Mouse (Mus musculus) neural tube, embryonic 14.5 days (tissue): Measurements from ENCODE around the gene Hdac11. TPM values are rescaled to one million over a fixed set of nuclear protein-coding genes. Genes with fewer than 3 reads are reported as not detected.
"Not testable (repeated sequence)": the region's sequence is repeated elsewhere in the genome, so short reads cannot be mapped to it uniquely, and the experiment has no call there.

Experiments used
- ATAC-seq: fragments of 200-750 bp; cut with Nextera tagmentation; 2 replicates; pipeline ENCODE4 v1.8.0; 2017; ENCODE audit warnings: low read depth, mild to moderate bottlenecking, moderate TSS enrichment, moderate library complexity
- H3K27ac ChIP-seq: fragments of 300-500 bp; sonication (generic); 2 replicates; pipeline ENCODE4 v1.5.1; 2014; ENCODE audit warnings: low read depth, mild to moderate bottlenecking, control low read depth, low read length, moderate library complexity, mixed read lengths
- H3K27me3 ChIP-seq: fragments of 300-500 bp; sonication (generic); 2 replicates; pipeline ENCODE4 v1.6.1; 2014; ENCODE audit warnings: low read length; ENCODE audit not compliant: control insufficient read depth, insufficient read depth
- H3K36me3 ChIP-seq: fragments of 300-500 bp; sonication (generic); 2 replicates; pipeline ENCODE4 v1.6.1; 2014; ENCODE audit warnings: low read length, mixed read lengths; ENCODE audit not compliant: control insufficient read depth, insufficient read depth
- H3K4me1 ChIP-seq: fragments of 300-500 bp; sonication (generic); 2 replicates; pipeline ENCODE4 v1.6.1; 2014; ENCODE audit warnings: low read length; ENCODE audit not compliant: control insufficient read depth, insufficient read depth
- H3K4me2 ChIP-seq: fragments of 300-500 bp; sonication (generic); 2 replicates; pipeline ENCODE4 v1.6.1; 2014; ENCODE audit warnings: mild to moderate bottlenecking, low read depth, low read length, control low read depth
- H3K4me3 ChIP-seq: fragments of 300-500 bp; sonication (generic); 2 replicates; pipeline ENCODE4 v1.5.1; 2014; ENCODE audit warnings: low read depth, low read length, control low read depth, mixed read lengths
- H3K9ac ChIP-seq: fragments of 300-500 bp; sonication (generic); replicated peaks from 2 replicates; pipeline ENCODE4 v1.6.1; 2014; ENCODE audit warnings: low read depth, mild to moderate bottlenecking, control low read depth, low read length, mixed read lengths
- H3K9me3 ChIP-seq: fragments of 300-500 bp; sonication (generic); 2 replicates; pipeline ENCODE4 v1.6.1; 2016; ENCODE audit warnings: low read length; ENCODE audit not compliant: control insufficient read depth
- WGBS: fragments of 180-500 bp; shearing (Covaris S2); extraction: QIAGEN DNeasy Blood & Tissue Kit; methylation state at CpG from one replicate; pipeline ENCODE4 v1.1.7; 2014; 5-methylcytosine and 5-hydroxymethylcytosine counted together
- polyA plus RNA-seq: library from polyadenylated mRNA; unstranded; fragments of >200 nt; fragmentation: Nextera tagmentation; extraction: Ambion mirVana; gene quantifications from 2 replicates; pipeline ENCODE4 v1.2.1, GENCODE M21; 2014

Gene Hdac11
- polyA plus RNA-seq, 1 experiment from 2014 or later: 50.0 TPM

- Histone ChIP-seq H3K9ac (peak within 1 kb of the TSS; percentile 39; the same call in 1 of the 2 replicates), H3K4me3 (peak within 1 kb of the TSS; percentile 29), H3K4me2 (peak within 1 kb of the TSS; percentile 46)
- not testable (repeated sequence) for H3K4me1 ChIP-seq, H3K27ac ChIP-seq, H3K36me3 ChIP-seq, ATAC-seq, H3K9me3 ChIP-seq, H3K27me3 ChIP-seq
Measured at GRCm38 (mm10) chr6:91212155-91212554, 55.7 kb downstream of the Hdac11 start, which contains the start of gene Fbln2. TSS of gene Fbln2 (plus strand) at chr6:91212455.

- Histone ChIP-seq H3K27me3 (no peaks in the 10 kb centered on the region), H3K27ac (no peak overlapping the region), H3K9ac (peak overlapping the region; percentile 39; the same call in 1 of the 2 replicates), H3K36me3 (no peaks in the 10 kb centered on the region), H3K4me1 (peaks cover 5% of the 10 kb centered on the region; the same call in 1 of the 2 replicates), H3K4me2 (peak overlapping the region; percentile 46), H3K4me3 (peak overlapping the region; percentile 29), H3K9me3 (no peaks in the 10 kb centered on the region)
- peak; percentile 61; the same call in 1 of the 2 replicates for ATAC-seq
- 1% methylated on average over 29 of the region's 29 CpGs for WGBS
Measured at GRCm38 (mm10) chr6:91212571-91212970, 56.1 kb downstream of the Hdac11 start.

- Histone ChIP-seq H3K4me3 (peak overlapping the region; percentile 29), H3K9ac (no peak overlapping the region), H3K4me1 (peaks cover 5% of the 10 kb centered on the region; the same call in 1 of the 2 replicates), H3K27ac (no peak overlapping the region), H3K9me3 (no peaks in the 10 kb centered on the region), H3K36me3 (no peaks in the 10 kb centered on the region), H3K27me3 (no peaks in the 10 kb centered on the region), H3K4me2 (peak overlapping the region; percentile 46)
- WGBS: 62% methylated on average over 21 of the region's 21 CpGs
- 0 out of 2 replicates have a peak, but pooled peaks have one; percentile 16 for ATAC-seq
Measured at GRCm38 (mm10) chr6:91213287-91214218, 57.1 kb downstream of the Hdac11 start.

- H3K27ac ChIP-seq: no peak overlapping the region
- no peaks in the 10 kb centered on the region for H3K36me3 ChIP-seq
- WGBS: 38% methylated on average over 1 of the region's 1 CpGs
- ATAC-seq: no peak
- H3K4me2 ChIP-seq: no peak overlapping the region
- H3K9ac ChIP-seq: no peak overlapping the region
- H3K4me1 ChIP-seq: peaks cover 5% of the 10 kb centered on the region; the same call in 1 of the 2 replicates
- H3K4me3 ChIP-seq: no peak overlapping the region
- no peaks in the 10 kb centered on the region for H3K27me3 ChIP-seq
- no peaks in the 10 kb centered on the region for H3K9me3 ChIP-seq
Measured at GRCm38 (mm10) chr6:91215454-91215853, 59.0 kb downstream of the Hdac11 start.

- ATAC-seq: peak; percentile 28; the same call in 1 of the 2 replicates
- Histone ChIP-seq H3K4me1 (no peaks in the 10 kb centered on the region), H3K27ac (no peak overlapping the region), H3K4me2 (no peak overlapping the region), H3K9me3 (no peaks in the 10 kb centered on the region), H3K4me3 (no peak overlapping the region), H3K27me3 (no peaks in the 10 kb centered on the region), H3K36me3 (no peaks in the 10 kb centered on the region), H3K9ac (no peak overlapping the region)
- WGBS: 43% methylated on average over 9 of the region's 9 CpGs
Measured at GRCm38 (mm10) chr6:91218445-91218844, 62.0 kb downstream of the Hdac11 start.

GRCm38 (mm10) chr6:91218871-91219270 lies 62.4 kb downstream of the Hdac11 start:
- WGBS: 78% methylated on average over 3 of the region's 3 CpGs

GRCm38 (mm10) chr6:91220062-91220461 lies 63.6 kb downstream of the Hdac11 start:
- H3K4me3 ChIP-seq: no peak overlapping the region
- H3K9me3 ChIP-seq: no peaks in the 10 kb centered on the region
- H3K4me1 ChIP-seq: no peaks in the 10 kb centered on the region
- H3K27me3 ChIP-seq: no peaks in the 10 kb centered on the region
- H3K4me2 ChIP-seq: no peak overlapping the region
- no peak overlapping the region for H3K9ac ChIP-seq
- no peak overlapping the region for H3K27ac ChIP-seq
- no peaks in the 10 kb centered on the region for H3K36me3 ChIP-seq
- no peak for ATAC-seq

More at GRCm38 (mm10) chr6:91218871-91219270, 62.4 kb downstream of the Hdac11 start:
- no peak overlapping the region for H3K4me3 ChIP-seq
- no peak for ATAC-seq
- H3K27me3 ChIP-seq: no peaks in the 10 kb centered on the region
- H3K4me2 ChIP-seq: no peak overlapping the region
- H3K36me3 ChIP-seq: no peaks in the 10 kb centered on the region
- no peak overlapping the region for H3K9ac ChIP-seq
- no peaks in the 10 kb centered on the region for H3K9me3 ChIP-seq
- H3K4me1 ChIP-seq: no peaks in the 10 kb centered on the region
- no peak overlapping the region for H3K27ac ChIP-seq

- Histone ChIP-seq H3K27ac (no peak overlapping the region), H3K27me3 (no peaks in the 10 kb centered on the region), H3K9me3 (no peaks in the 10 kb centered on the region), H3K9ac (no peak overlapping the region), H3K36me3 (no peaks in the 10 kb centered on the region), H3K4me2 (no peak overlapping the region), H3K4me1 (no peaks in the 10 kb centered on the region), H3K4me3 (no peak overlapping the region)
- WGBS: 9% methylated on average over 3 of the region's 3 CpGs
- ATAC-seq: no peak
Measured at GRCm38 (mm10) chr6:91221094-91221493, 64.6 kb downstream of the Hdac11 start.

GRCm38 (mm10) chr6:91222694-91223346 lies 66.4 kb downstream of the Hdac11 start:
- Histone ChIP-seq H3K4me2 (no peak overlapping the region), H3K4me1 (no peaks in the 10 kb centered on the region), H3K9me3 (no peaks in the 10 kb centered on the region), H3K27ac (no peak overlapping the region), H3K36me3 (no peaks in the 10 kb centered on the region), H3K4me3 (no peak overlapping the region), H3K27me3 (no peaks in the 10 kb centered on the region), H3K9ac (no peak overlapping the region)
- no peak for ATAC-seq
- 82% methylated on average over 10 of the region's 10 CpGs for WGBS
